Mouse (Mus musculus) CD4-positive, CD25-positive, alpha-beta regulatory T cell, adult 2 months (primary cell): ENCODE results near the gene Vmn2r87.
"Not testable (repeated sequence)": the region's sequence is repeated elsewhere in the genome, so short reads cannot be mapped to it uniquely, and the experiment has no call there.

ENCODE experiments used
- DNase-seq: peaks from one replicate; pipeline ENCODE4 v3.0.0-alpha.2; 2012; ENCODE audit warnings: low read depth, low spot score

Vmn2r87 gene

DNA sequence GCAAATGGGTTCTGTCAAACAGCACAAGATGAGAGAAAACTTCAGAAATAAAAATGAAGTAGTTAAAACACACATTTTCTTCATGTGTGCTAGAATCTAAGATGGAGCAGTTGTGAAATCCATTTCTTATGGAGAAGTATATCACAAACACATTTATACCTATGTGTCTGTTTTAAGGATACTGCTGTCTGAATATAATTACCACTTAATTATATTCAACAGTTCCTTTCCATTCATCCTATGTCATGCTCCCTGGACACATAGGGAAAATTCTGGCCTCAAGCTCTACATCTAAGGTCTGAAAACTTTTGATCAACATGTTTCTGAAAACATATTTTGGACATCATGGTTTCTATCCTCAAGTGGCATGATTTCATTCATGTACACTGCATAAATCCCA lies at the start of gene Vmn2r87:
Gene Vmn2r87, minus strand, starts transcription at position 101 of the 400 bp plus-strand sequence.
- DNase-seq: no peak

DNA sequence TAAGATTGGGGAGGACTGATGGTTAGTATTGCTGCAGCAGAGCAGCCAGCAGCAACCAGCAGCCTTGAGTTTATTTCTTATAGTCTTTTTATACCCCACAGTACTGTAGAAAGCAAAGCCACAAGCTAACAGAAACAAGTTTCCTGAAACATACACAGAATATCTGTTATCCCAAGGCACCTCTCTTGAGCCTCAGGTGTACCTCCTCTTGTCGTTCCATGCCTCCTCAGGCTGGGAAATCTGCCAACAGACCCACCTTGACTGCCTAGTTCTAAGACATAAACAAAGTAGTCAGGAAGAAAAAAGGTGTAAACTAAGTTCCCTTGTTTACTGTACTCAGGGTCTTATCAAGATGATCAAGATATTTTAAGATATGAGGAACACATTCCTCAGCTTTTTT lies 47.1 kb upstream of the Vmn2r87 start:
- not testable (repeated sequence) for DNase-seq

DNA sequence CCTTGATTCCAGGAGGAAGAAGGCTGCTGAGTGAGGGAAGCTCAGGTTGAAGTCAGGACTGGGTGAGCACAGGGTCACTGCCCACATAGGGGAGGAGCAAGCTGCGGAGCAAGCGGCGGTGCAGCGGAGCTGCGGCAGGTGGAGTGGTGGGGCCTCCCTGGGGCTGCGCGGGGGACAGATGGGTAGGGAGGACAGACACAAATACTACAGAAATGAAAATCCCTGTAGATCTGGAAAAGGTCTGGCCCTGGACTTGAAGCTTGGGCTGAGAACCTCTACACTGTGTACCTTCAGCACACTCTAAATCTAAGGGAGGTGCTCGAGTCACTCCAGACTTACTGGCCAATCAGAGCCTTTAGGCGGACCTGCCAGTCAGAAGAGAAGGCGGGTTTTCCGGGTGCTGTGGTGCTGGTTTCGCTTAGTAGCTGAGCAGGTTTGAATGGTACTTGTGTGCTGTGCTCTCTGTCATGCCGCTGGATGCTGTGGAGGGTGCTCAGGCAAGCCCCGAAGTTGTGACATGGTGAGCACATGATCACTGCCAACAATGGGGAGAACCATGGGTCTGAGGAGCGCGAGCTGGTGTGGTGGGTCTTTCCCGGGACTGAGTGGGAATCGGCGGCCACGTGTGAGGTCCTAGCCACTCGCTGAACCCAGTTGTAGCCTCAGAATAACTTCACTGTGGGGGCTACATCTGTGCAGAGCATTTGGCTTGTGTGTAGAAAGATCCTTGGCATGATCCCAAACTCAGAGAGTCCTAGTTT lies 44.9 kb upstream of the Vmn2r87 start:
- peak; percentile 87 for DNase-seq

GRCm38 (mm10) chr10:130536101-130536500 lies 38.9 kb upstream of the Vmn2r87 start:
- peak; percentile 66 for DNase-seq

DNA sequence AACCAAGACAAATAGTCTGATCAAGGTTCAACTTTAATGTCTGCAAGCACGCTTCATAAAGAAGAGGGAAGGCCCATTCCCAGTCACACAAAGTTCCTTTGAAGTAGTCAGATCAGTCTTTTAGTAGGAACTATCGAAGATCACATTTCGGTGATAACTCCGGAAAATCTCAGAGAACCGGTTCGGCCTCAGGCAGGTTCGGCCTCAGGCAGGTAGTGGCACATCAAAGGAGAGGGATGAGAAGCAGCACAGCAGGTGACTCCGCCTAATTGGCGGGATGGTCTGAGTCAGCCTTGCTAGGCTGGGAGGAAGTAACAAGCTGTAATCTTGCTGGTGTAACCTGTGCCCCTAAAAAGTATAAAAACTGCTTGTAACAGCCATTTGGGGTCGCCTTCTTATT lies 30.7 kb upstream of the Vmn2r87 start:
- DNase-seq: no peak

GRCm38 (mm10) chr10:130470311-130470760 lies 26.9 kb downstream of the Vmn2r87 start:
- DNase-seq: peak; percentile 5

DNA sequence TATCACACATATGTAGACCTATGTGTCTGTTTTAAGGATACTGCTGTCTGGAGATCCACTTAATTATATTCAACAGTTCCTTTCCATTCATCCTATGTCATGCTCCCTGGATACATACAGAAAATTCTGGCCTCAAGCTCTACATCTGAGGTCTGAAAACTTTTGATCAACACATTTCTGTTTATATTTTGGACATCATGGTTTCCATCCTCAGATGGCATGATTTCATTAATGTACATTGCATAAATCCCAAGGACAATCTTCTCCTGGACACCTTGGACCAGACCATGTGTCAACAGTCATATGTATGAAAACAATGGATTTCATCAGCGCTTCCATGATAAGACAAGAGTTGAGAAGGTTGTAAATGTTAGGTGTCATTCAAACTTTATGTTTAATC lies 41.2 kb downstream of the Vmn2r87 start, which contains the start of gene Vmn2r86:
Gene Vmn2r86, minus strand, starts transcription at position 101 of the 400 bp plus-strand sequence.
- not testable (repeated sequence) for DNase-seq

DNA sequence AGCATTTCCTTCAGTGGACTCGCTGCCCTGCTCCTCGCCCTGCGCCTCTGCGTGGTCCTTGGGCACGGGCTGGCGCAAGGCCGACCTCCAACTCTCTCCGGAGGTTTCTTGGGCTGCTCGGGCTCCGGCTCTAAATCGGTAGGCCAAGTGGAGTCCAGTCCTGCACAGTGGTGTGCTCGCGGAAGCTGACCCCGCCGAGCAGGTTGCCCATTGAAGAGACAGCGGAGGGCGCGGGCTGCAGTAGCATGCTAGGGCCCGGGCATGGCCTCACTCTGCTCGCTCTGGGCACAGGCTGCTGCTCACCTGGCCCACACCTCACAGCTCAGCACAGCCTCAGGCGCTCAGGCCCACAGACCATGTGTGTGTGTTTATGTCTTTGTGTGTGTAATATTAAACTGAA lies 52.4 kb downstream of the Vmn2r87 start:
- no peak for DNase-seq

DNA sequence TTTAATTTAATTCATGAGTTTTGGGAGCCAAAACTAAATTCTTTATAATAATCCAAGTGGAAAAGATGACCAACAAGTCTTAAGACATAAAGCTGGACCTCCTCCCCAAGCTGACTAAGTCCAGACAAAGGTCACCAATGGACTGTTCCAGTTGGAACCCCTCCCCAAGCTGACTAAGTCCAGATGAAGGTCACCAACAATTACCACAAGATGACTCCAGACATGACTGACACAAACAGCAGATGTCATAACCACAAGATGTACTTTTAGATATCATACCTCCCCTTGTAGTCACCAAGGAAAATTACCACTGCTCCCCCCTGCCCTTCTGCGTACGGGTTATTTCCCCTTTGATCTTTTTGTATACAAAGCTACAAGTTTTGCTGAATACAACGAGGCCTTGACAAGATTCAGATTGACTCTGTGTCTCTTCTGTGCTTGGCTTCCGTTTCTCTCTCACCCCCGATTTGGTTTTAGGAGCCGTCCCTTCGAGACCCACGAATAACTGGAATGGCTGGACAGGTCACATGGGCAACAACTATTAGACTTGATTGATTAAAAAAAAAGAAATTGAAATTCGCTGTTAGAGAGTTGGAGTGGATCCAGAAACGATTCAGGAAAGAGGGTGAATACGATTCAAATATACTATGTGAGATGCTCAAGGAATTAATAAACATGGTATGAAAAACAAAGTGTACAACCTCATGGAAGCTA lies 62.9 kb downstream of the Vmn2r87 start:
- not testable (repeated sequence) for DNase-seq

- not testable (repeated sequence) for DNase-seq
Measured at GRCm38 (mm10) chr10:130429603-130430002, 67.6 kb downstream of the Vmn2r87 start, which contains the start of gene Vmn2r85. Gene Vmn2r85 (minus strand): TSS chr10:130429703.

DNA sequence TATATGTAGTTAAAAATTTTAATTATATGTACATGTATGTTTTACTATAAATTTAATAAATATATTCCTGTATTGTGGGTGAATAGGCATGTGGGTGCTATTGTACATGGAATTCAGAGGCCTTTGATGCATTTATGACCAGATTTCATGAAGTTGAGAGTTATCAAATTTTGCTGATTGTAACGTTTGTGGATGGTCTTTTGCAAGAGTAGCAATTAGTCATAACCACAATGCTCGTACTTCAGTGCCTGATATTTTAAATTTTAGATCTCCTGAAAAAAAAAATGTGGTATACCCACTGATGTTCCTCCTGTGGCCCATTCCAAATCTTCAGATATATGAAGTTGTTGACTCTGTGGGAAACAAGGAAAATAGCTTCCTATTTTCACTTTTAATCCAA lies 74.8 kb downstream of the Vmn2r87 start:
- not testable (repeated sequence) for DNase-seq
